Mouse (Mus musculus) gastrocnemius, adult 2 months (tissue): ENCODE results near the gene Txndc15. TPM values are rescaled to one million over a fixed set of nuclear protein-coding genes. Genes with fewer than 3 reads are reported as not detected.
A peak's percentile ranks its signal among the peaks of the same experiment; 100 is the strongest.
"Not testable (repeated sequence)": the region's sequence is repeated elsewhere in the genome, so short reads cannot be mapped to it uniquely, and the experiment has no call there.

ENCODE experiments used
- DNase-seq: peaks from one replicate; pipeline ENCODE4 v3.0.0; 2022
- H3K27ac ChIP-seq: fragments of 200-600 bp; 2 replicates; pipeline ENCODE4 v1.8.1; 2022; ENCODE audit warnings: mild to moderate bottlenecking
- H3K4me3 ChIP-seq: fragments of 200-600 bp; 2 replicates; pipeline ENCODE4 v1.8.1; 2022; ENCODE audit warnings: mild to moderate bottlenecking, moderate library complexity
- CTCF ChIP-seq: fragments of 200-600 bp; IDR thresholded peaks from 2 replicates; pipeline ENCODE4 v1.8.1; 2022; ENCODE audit warnings: antibody characterized with exemption, mild to moderate bottlenecking, moderate library complexity
- intact Hi-C: fragments of 180-260 bp; cut with DNase I; formaldehyde crosslinking; loops from one replicate; pipeline ENCODE4 v1.15.1; 2025
- long read RNA-seq, 2 experiments: library from polyadenylated mRNA; stranded (forward); transcript quantifications; one replicate each; pipeline ENCODE4 v2.0.0; 2021
- total RNA-seq, 2 experiments: library from RNA; stranded (reverse); gene quantifications; 2 replicates each; pipeline ENCODE4 v1.2.3; 2021

Txndc15 gene
- 10 to 100 TPM; 33.3 to 34.4 TPM for total RNA-seq
- long read RNA-seq, experiment 1, transcript Txndc15-201 (5 exons, 1,527 nt) = major isoform, 84 of 90 reads
- long read RNA-seq, experiment 1, partial matches to known transcripts = 1 of 90 reads
- long read RNA-seq, experiment 1, other reads (novel, unspliced or antisense) = 5 of 90 reads
- long read RNA-seq, experiment 2, transcript Txndc15-201 (5 exons, 1,527 nt) = major isoform, 74 of 85 reads
- long read RNA-seq, experiment 2, partial matches to known transcripts = 3 of 85 reads
- long read RNA-seq, experiment 2, other reads (novel, unspliced or antisense) = 8 of 85 reads

DNA sequence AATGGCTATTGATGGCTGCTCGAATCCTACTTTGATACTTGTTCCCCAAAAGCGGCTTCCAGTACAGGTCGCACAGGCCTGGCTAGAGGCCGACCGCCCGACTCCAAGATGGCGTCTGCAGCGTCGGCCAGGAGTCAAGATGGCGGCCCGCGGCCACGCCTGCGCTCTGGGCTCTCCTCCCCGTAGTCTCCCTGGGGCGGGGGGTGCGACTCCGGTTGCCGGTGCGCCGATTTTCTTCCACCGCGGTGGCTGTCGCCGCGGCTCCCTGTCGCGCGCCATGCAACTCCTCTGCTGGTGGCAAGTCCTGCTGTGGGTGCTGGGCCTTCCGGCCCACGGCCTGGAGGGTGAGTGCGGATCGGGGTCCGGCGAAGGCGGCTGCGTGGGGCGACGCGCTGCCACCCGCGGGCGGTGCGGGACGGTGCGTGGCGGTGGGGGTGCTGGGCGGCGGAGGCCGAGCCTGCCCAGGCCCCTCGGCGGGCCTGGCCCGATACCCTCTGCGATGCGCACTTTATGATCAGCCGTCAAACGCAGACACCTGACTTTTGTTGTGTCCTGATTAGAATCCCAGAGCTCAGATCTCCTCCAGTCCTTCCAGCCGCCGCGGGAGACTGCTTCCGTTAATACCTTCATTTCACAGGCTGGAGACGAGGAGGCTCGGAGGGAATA, at the start of gene Txndc15:
Gene Txndc15, plus strand, starts transcription at position 150 of the 666 bp plus-strand sequence.
- no peak for TF ChIP-seq CTCF
- H3K4me3 ChIP-seq = peak within 1 kb of the TSS; percentile 94
- intact Hi-C loops = no loop called here
- peak within 1 kb of the TSS; percentile 95 for H3K27ac ChIP-seq
- peak; percentile 91 for DNase-seq

DNA sequence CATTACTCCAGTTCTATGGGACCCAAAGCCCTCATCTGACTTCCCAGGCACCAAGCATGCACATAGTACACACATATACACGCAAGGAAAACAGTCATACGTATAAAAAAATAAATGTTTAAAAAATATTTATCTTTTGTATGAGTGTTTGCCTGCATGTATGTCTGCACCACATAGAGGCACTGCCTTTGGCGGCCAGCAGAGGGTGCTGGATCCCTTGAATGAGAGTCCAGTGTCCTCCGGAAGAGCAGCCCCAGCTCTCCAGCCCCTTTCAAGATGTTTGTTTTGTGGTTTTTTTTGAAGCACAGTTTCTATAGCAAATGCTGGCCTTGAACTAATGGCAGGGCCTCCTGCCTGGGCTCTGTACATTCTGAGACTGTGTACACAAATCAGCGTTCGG, 45.9 kb upstream of the Txndc15 start:
- peak; percentile 63 for TF ChIP-seq CTCF
- DNase-seq = peak; percentile 44
- H3K4me3 ChIP-seq = no peak overlapping the region
- no peak overlapping the region for H3K27ac ChIP-seq
- intact Hi-C loops = loop anchor here (2.0 kb wide), 1 partner anchor 60 kb away; no protein-coding TSS in a partner anchor

DNA sequence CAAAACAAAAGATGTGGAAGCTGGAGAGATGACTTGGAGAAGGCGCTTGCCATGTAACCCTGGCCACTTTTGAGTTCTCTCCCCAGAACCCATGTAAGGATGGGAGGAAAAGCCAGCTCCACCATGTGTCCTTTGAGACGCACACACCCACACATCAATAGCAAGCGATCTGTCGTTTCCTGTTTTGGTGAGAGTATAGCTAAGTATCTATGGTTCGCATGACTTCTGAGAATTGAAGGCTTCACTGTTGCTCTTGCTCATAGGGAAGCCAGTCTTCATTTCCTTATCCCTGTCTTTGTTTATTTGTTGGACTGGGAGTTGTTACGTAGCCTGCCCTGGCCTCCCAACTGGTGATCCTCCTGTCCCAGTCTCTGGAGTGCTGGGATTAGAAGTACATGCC, 41.7 kb upstream of the Txndc15 start:
- H3K4me3 ChIP-seq = no peak overlapping the region
- H3K27ac ChIP-seq = no peak overlapping the region
- intact Hi-C loops = no loop called here
- no peak for TF ChIP-seq CTCF
- DNase-seq = no peak

DNA sequence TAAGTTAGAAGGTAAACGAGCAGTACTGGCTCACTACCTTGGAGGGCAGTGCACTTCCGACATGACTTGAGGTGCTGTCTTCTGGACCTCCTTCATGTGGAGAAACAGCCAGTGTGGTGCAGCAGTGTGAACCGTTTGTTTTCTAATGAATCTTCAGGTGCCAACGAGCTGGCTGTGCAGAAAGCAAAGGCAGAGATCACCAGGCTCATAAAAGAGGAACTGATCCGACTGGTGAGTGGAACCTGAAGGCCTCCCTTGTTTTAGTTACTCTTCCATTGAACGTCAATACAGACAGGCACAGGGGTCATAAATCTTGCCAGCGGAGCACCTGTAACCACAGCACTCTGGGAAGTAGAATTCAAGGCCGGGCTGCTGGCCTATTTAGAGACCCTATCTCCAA, 37.1 kb upstream of the Txndc15 start:
- Histone ChIP-seq H3K27ac (no peak overlapping the region), H3K4me3 (no peak overlapping the region)
- TF ChIP-seq CTCF = no peak
- no peak for DNase-seq
- intact Hi-C loops = no loop called here

DNA sequence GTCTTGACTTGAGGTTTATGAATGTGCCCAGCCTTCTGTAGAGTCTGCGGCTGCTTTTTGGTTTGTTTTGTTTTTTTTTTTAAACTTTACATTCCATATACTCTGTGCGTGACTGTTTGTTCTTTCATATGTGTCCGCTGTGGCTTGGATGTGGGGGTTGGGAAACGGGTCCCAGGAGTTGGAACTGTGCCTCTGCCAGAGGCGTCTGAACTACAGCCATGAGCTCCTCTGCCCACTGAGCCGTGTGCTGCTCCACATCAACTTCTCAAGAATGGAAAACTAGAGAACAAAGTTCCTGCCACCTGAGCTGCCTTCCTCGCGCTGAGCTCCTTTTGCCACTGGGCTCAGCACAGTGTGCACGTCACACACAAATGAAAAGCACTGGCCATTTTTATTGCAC, 32.2 kb upstream of the Txndc15 start:
- Histone ChIP-seq H3K4me3 (no peak overlapping the region), H3K27ac (no peak overlapping the region)
- intact Hi-C loops = no loop called here
- no peak for DNase-seq
- no peak for TF ChIP-seq CTCF

DNA sequence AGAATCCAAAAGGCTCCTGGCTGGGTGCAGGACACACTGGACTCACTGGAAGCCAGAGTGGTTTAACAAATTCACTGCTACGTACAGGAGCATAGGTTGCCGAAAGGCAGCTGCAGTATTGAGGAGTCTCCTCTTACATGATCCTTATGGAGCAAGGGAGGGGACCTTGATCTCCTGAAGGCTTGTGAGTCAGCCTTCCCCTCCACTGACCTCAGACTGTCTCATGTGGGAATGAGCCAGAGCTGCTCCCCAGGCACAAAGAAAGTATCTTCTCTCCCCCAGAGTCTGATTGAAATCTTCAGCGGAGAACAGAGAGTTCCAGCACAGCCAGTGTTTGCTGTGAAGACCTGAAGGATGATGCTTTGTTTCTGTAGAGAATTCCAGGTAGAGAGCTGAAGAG, 30.9 kb upstream of the Txndc15 start:
- no peak for DNase-seq
- intact Hi-C loops = no loop called here
- Histone ChIP-seq H3K4me3 (no peak overlapping the region), H3K27ac (no peak overlapping the region)
- TF ChIP-seq CTCF = no peak

DNA sequence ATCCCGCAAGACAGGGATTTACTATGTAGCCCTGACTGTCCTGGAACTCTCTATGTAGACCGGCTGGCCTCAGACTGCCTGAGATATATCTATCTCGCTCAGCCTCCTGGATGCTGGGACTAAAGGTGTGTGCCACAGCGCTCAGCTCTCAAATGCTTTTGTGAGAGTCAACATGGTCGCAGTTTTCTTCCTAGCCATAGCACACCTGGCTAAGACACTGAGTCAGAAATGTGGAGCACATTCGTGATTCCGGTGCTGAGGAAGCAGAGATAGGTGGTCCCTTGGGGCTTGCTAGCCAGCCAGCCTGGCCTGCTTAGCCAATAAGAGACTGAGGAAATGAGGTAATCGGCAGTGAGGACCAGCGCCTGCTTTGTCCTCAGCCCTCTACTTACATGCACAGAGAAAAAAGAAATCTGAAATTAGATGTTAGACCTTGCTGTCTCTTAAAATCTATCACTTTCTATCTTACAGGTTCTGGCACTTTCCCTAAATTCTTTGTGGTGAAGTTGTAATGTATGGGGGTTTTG, 28.3 kb upstream of the Txndc15 start:
- TF ChIP-seq CTCF = no peak
- DNase-seq = no peak
- intact Hi-C loops = no loop called here
- Histone ChIP-seq H3K27ac (no peak overlapping the region), H3K4me3 (no peak overlapping the region)

DNA sequence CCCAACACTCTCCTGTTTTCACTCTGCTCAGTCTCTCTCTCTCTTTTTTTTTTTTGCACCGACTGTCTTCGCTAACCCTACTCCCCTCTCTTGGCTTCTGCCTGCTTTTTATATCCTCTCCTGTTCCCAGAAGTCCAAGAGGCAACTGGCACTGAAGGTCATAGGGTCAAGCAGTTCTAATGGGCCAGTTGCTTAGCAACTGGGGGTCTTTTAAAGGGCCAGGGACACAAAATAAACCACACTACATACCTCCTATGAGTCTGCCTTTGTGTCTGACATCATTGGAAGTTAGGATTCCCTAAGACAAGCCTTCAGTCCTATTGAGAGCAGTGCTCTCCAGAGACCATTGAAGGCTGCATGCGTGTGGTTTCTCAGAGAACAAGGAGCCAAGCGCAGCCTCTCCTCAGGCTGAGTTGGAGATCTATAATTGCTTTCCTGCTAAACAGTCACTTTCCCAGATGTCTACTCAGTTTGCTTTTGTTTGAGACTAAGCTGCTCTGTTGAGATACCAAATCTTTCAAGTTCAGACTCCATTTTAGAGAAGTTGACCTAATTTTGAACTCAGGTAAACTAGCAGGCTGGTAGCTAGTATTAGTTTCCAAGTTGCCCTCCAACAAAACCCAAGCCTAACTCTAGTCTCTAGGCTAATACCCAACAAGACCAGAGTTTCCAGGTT, 26.4 kb upstream of the Txndc15 start:
- H3K4me3 ChIP-seq = no peak overlapping the region
- no peak for DNase-seq
- no peak overlapping the region for H3K27ac ChIP-seq
- intact Hi-C loops = no loop called here
- TF ChIP-seq CTCF = no peak

DNA sequence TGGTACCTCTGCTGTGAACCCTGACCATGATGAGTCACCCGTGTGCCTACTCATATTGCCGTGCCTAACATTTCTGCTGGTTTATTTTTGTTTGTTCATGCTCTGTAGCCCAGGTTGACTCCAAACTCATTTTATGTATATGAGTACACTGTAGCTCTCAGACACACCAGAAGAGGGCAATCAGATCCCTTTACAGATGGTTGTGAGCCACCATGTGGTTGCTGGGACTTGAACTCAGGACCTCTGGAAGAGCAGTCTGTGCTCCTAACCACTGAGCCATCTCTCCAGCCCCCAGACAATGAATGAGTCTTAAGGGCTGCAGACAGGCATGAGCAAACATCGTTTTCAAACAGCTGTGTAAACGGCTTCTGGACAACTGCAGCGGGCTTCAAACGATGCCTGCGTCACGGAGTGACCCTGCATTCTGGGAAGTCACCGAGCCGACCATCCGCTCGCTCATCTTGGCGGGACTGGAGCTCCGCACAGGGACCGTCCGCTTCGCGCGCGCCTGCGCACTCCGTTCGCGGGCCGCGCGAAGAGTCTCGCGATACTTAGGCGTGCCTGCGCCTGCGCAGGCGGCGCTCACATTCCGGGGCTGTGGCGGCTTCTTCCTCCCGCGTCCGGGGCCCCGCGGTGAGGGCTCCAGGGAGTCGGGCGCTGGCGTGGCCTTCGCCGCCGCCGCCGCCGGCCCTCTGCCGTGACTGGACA, 21.8 kb upstream of the Txndc15 start, which contains the start of gene B230219D22Rik:
Gene B230219D22Rik, plus strand, starts transcription at position 590 of the 708 bp plus-strand sequence.
- DNase-seq = peak; percentile 93
- H3K27ac ChIP-seq = peak within 1 kb of the TSS; percentile 98
- intact Hi-C loops = loop anchor here (5.0 kb wide), 2 partner anchors 35 to 50 kb away; partner anchors contain the start of gene Pcbd2
- peak within 1 kb of the TSS; percentile 99 for H3K4me3 ChIP-seq
- no peak for TF ChIP-seq CTCF

DNA sequence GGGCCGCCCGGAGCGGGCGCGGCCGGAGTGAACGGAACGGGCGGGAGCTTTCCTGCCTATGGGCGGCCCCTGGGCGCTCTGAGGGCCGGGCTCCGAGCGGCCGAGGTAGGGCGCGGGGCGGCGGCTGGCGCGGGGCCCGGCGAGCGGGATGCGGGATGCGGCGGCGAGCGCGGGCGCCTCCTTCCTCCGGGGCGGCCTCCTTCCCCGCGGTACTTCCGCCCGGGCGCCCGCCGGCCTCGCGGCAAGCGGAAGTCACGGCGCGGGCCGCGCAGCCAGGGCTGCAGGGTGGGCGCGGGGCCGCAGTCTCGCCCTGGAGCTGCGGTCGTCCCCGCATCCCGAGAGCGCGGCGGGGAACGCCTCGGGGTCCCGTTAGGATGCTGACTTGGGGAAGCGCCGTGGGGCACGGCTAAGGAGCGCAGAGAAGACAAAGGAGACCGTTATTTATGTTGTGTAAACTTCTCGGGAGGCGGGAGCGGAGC, 21.2 kb upstream of the Txndc15 start:
- no peak for TF ChIP-seq CTCF
- Histone ChIP-seq H3K4me3 (peak overlapping the region; percentile 99), H3K27ac (peak overlapping the region; percentile 98)
- DNase-seq = no peak
- intact Hi-C loops = loop anchor here (5.0 kb wide), 2 partner anchors 34 to 51 kb away; partner anchors contain the start of gene Pcbd2

DNA sequence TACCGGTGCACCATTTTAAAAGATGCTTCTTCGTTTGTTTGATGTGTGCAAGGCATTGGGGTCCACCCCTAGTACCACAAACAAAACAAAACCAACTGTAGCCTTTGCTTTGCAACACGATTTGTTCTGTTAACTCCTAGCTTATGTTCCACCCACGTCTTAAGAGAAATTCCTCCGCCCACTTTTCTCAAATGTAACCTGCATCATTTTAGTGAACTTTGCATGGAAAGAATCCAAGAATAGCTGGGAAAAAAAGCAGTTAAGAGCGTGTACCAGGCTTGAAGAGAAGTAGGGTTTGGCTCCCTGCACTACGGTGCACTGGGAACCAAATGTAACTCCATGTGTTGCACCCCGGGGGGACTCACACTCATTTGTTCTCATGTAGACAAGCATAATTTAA, 20.3 kb upstream of the Txndc15 start:
- Histone ChIP-seq H3K4me3 (peak overlapping the region; percentile 99), H3K27ac (peak overlapping the region; percentile 98)
- no peak for TF ChIP-seq CTCF
- intact Hi-C loops = loop anchor here (5.0 kb wide), 2 partner anchors 33 to 52 kb away; partner anchors contain the start of gene Pcbd2
- DNase-seq = no peak

DNA sequence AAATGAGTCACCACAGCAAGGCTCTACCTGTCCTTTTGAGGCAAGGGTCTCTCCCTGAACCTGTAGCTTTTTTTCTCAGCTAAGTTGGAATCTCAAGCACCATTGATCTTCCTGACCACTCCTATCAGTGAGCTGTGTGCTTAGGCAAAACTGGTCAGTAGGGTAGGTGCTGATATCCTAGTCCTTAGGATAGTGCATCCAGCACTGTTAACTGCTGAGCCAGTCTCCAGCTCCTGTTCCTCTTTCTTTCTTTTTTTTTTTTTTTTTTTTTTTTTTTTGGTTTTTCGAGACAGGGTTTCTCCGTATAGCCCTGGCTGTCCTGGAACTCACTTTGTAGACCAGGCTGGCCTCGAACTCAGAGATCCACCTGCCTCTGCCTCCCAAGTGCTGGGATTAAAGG, 18.5 kb upstream of the Txndc15 start:
- H3K27ac ChIP-seq, DNase-seq, H3K4me3 ChIP-seq, intact Hi-C loops: not testable (repeated sequence)
